Mouse (Mus musculus) megakaryocyte, embryonic 14.5 days (primary cell): ENCODE measurements at regions not wholly inside any gene's neighbourhood (a gene's known extent, or its start where the extent isn't known, plus 50 kb on each side); places are given as distances from the start of the nearest gene placed in this dataset.

Source experiments
- H3K27me3 ChIP-seq: replicated peaks from 2 replicates; pipeline ENCODE3; 2012; ENCODE audit warnings: inconsistent platforms
- H3K36me3 ChIP-seq: replicated peaks from 2 replicates; pipeline ENCODE3; 2012; ENCODE audit warnings: low read length, inconsistent platforms, mixed read lengths
- H3K4me1 ChIP-seq: 2 replicates; pipeline ENCODE4 v1.6.1; 2012; ENCODE audit warnings: inconsistent platforms
- H3K4me3 ChIP-seq: replicated peaks from 2 replicates; pipeline ENCODE3; 2012; ENCODE audit warnings: moderate library complexity, mild to moderate bottlenecking, inconsistent platforms
- H3K9me3 ChIP-seq: 2 replicates; pipeline ENCODE4 v1.6.1; 2012; ENCODE audit warnings: inconsistent platforms
- FLI1 ChIP-seq: IDR thresholded peaks from 2 replicates; pipeline ENCODE4 v1.6.1; 2012; ENCODE audit warnings: low read length, inconsistent platforms, mixed read lengths
- GATA1 ChIP-seq: IDR thresholded peaks from 3 replicates; pipeline ENCODE4 v1.6.1; 2012; ENCODE audit warnings: mixed read lengths, low read length, inconsistent platforms, borderline replicate concordance

DNA sequence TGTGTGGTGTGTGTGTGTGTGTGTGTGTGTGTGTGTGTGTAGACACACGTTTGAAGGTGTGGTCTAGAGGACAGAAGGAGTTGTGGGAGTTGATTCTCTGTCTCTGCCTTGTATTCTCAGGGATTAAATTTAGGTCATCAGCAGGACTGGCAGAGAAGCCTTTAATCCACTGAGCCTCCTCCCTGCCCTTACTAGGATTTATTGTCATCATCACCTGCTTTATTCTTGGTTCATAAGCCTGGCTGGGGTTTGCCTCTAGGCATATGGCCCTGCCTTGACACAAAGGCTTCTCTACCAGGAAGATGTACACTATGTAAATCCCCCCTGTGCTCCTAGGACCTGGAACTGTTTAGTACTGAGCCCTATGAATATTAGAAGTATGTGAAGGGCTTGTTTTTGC, 433.6 kb upstream of the Gulo start:
- Histone ChIP-seq H3K27me3 (peaks cover 2% of the 10 kb centered on the region), H3K9me3 (peaks cover 14% of the 10 kb centered on the region), H3K4me3 (no peak overlapping the region), H3K36me3 (no peaks in the 10 kb centered on the region), H3K4me1 (peaks cover 5% of the 10 kb centered on the region; the same call in 1 of the 2 replicates)
- TF ChIP-seq GATA1 (no peak), FLI1 (no peak)

DNA sequence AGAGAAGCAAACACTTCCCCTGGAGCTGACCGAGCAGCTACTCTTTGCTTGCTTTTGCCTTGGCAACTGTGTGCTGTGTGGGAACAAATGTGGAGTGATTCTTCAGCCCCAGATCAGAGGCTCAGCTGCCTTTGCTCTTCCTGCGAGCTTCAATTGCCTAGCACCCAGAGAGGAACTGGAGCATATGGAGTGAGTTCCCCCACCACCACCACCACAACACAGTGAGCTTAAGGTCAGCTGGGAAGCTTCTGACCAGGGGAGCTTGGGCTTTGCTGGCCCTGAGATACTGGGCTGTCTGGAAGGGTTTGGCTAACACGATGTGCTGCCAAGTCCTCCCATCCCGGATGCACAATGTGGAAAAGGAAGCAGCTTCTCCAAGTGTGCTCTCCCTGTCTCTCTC, 432.8 kb upstream of the Gulo start:
- H3K36me3 ChIP-seq = no peaks in the 10 kb centered on the region
- peaks cover 2% of the 10 kb centered on the region for H3K27me3 ChIP-seq
- H3K4me3 ChIP-seq = no peak overlapping the region
- H3K9me3 ChIP-seq = peaks cover 11% of the 10 kb centered on the region
- peaks cover 5% of the 10 kb centered on the region; the same call in 1 of the 2 replicates for H3K4me1 ChIP-seq
- TF ChIP-seq GATA1 (no peak), FLI1 (no peak)

DNA sequence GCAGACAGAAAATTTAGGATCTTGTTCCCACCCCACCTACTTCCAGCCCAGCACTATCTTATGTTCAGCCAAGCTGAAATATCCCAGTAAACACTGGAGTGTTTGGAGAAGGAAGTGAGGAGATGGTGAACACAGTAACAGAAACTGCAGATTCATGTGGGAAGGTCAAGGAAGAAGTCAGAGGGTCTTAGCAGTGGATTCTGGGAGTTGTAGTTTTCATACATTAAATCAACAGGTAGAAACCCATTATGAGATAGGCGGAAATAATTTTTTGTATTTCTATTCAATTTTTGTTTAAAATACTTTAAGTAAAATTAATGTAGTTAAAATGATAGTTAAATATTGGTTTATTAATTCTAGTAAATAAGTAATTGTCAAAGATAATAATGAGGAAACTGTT, 429.6 kb upstream of the Gulo start:
- no peak for TF ChIP-seq FLI1
- TF ChIP-seq GATA1 = no peak
- Histone ChIP-seq H3K9me3 (no peaks in the 10 kb centered on the region), H3K4me3 (no peak overlapping the region), H3K36me3 (no peaks in the 10 kb centered on the region), H3K27me3 (no peaks in the 10 kb centered on the region), H3K4me1 (peaks cover 5% of the 10 kb centered on the region; the same call in 1 of the 2 replicates)

DNA sequence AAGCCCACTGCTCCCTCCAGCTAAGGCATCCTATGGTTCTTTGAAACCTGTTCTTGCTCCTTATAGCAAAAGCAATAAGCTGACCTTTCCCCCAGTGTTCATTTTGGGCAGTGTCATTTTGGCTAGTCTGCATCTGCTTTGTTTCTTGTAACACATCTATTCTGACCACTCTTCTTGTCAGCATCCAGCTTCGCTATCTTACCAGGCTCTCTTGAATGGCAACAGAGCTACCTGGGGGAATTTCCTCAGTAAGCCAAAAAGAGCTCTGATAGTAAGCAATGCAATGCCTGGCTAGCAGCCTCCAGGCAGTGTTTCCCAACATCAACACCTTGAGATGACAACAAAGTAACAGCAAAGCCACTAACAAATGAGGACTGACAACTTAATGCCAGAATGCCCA, 429.0 kb upstream of the Gulo start:
- H3K4me1 ChIP-seq = peaks cover 5% of the 10 kb centered on the region; the same call in 1 of the 2 replicates
- H3K27me3 ChIP-seq = no peaks in the 10 kb centered on the region
- TF ChIP-seq GATA1 (no peak), FLI1 (no peak)
- no peaks in the 10 kb centered on the region for H3K9me3 ChIP-seq
- no peaks in the 10 kb centered on the region for H3K36me3 ChIP-seq
- H3K4me3 ChIP-seq = no peak overlapping the region

DNA sequence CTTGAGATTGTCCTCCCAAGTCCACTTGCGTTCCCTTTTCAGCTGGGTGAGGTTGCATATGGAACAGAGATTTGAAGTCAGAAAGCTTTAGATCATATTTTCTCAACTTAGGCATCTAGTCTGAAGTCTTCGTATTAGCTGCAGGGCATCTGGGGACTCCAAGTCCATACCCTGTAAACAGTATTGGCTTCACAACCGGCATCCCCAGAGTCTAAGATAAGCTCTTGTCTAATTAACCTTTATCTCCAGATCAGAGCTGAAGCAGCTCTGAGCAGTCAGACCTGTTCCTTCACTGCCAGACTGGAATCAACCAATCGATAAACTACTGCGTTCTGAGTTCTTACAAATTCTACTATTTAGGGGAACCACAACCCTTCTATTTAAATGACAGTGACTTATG, 422.6 kb upstream of the Gulo start:
- Histone ChIP-seq H3K27me3 (no peaks in the 10 kb centered on the region), H3K9me3 (no peaks in the 10 kb centered on the region), H3K4me3 (no peak overlapping the region), H3K4me1 (no peaks in the 10 kb centered on the region), H3K36me3 (no peaks in the 10 kb centered on the region)
- TF ChIP-seq FLI1 (no peak), GATA1 (no peak)

DNA sequence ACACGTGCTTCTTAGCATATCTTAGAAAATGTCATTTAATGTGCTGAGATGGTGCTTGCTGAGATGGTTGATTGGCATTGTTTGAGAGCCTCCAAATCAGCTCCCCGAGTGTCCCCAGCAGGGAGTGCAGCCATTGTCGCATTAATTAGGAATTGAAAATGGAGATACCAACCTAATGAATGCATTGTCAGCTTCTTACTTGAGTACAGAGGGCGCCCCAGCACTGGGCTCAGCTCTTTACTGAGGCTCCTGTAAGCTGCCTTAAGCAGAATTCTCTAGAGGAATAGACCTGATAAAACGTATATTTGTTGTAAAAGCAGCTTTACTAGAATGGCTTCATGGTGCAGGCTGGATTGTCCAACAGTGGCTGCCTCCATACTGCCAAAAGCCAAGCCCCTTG, 415.1 kb upstream of the Gulo start:
- Histone ChIP-seq H3K9me3 (peaks cover 4% of the 10 kb centered on the region; the same call in 1 of the 2 replicates), H3K4me1 (no peaks in the 10 kb centered on the region), H3K4me3 (no peak overlapping the region)

More for the DNA sequence above, 415.1 kb upstream of the Gulo start:
- TF ChIP-seq GATA1 (no peak), FLI1 (no peak)
- Histone ChIP-seq H3K27me3 (peaks cover 10% of the 10 kb centered on the region), H3K36me3 (no peaks in the 10 kb centered on the region)
